Mouse (Mus musculus): ENCODE measurements around the gene Cfhr1.

The Cfhr1 gene

GRCm38 (mm10) chr1:139560024-139560423 is at the start of gene Cfhr1:
Gene Cfhr1, minus strand, starts transcription at chr1:139560272.
- DNase-seq: no peak

GRCm38 (mm10) chr1:139551311-139551710 is 8.8 kb downstream of the Cfhr1 start:
- DNase-seq: no peak

GRCm38 (mm10) chr1:139548536-139548935 is 11.5 kb downstream of the Cfhr1 start:
- DNase-seq: no peak

- DNase-seq: no peak
These were observed 45.5 kb downstream of the Cfhr1 start for GRCm38 (mm10) chr1:139514556-139514955.

GRCm38 (mm10) chr1:139501258-139501752 is 58.8 kb downstream of the Cfhr1 start, which contains the start of gene F13b:
Gene F13b, plus strand, starts transcription at chr1:139501702.
- DNase-seq: no peak

- no peak for DNase-seq
These were observed 60.3 kb downstream of the Cfhr1 start for GRCm38 (mm10) chr1:139499751-139500150.

Data from spleen, adult 18-20 months (tissue).